Mouse (Mus musculus) intestine, embryonic 14.5 days (tissue): ENCODE data around the gene Mbtd1. TPM values are rescaled to one million over a fixed set of nuclear protein-coding genes. Genes with fewer than 3 reads are reported as not detected.

ENCODE experiments used
- ATAC-seq: fragments of 200-750 bp; cut with Nextera tagmentation; replicated peaks from 2 replicates; pipeline ENCODE4 v1.8.0; 2017; ENCODE audit warnings: low read depth, moderate number of reproducible peaks, moderate TSS enrichment, moderate library complexity; ENCODE audit not compliant: low FRiP score, low TSS enrichment
- DNase-seq: peaks from one replicate; pipeline ENCODE4 v3.0.0-alpha.2; 2018; ENCODE audit warnings: low spot score
- H3K27ac ChIP-seq: fragments of 300-500 bp; sonication (generic); 2 replicates; pipeline ENCODE4 v1.5.1; 2014; ENCODE audit warnings: low read depth, mild to moderate bottlenecking, control low read depth
- H3K27me3 ChIP-seq: fragments of 300-500 bp; sonication (generic); replicated peaks from 2 replicates; pipeline ENCODE4 v1.6.1; 2014; ENCODE audit warnings: low read length, control low read depth; ENCODE audit not compliant: control insufficient read depth, insufficient read depth
- H3K36me3 ChIP-seq: fragments of 300-500 bp; sonication (generic); 2 replicates; pipeline ENCODE4 v1.6.1; 2014; ENCODE audit warnings: low read length, control low read depth; ENCODE audit not compliant: control insufficient read depth, insufficient read depth
- H3K4me1 ChIP-seq: fragments of 300-500 bp; sonication (generic); replicated peaks from 2 replicates; pipeline ENCODE4 v1.6.1; 2014; ENCODE audit warnings: low read length, control low read depth, mixed read lengths; ENCODE audit not compliant: control insufficient read depth, insufficient read depth
- H3K4me2 ChIP-seq: fragments of 300-500 bp; sonication (generic); 2 replicates; pipeline ENCODE4 v1.6.1; 2014; ENCODE audit warnings: low read length
- H3K4me3 ChIP-seq: fragments of 300-500 bp; sonication (generic); 2 replicates; pipeline ENCODE4 v1.5.1; 2014; ENCODE audit warnings: low read depth, low read length, control low read depth, mixed read lengths
- H3K9ac ChIP-seq: fragments of 300-500 bp; sonication (generic); 2 replicates; pipeline ENCODE4 v1.6.1; 2014; ENCODE audit warnings: mild to moderate bottlenecking, low read length
- H3K9me3 ChIP-seq: fragments of 300-500 bp; sonication (generic); 2 replicates; pipeline ENCODE4 v1.6.1; 2016; ENCODE audit warnings: low read length, control low read depth; ENCODE audit not compliant: control insufficient read depth
- WGBS: fragments of 180-500 bp; shearing (Covaris S2); extraction: QIAGEN DNeasy Blood & Tissue Kit; methylation state at CpG from one replicate; pipeline ENCODE4 v1.1.7; 2014; 5-methylcytosine and 5-hydroxymethylcytosine counted together
- polyA plus RNA-seq: library from polyadenylated mRNA; unstranded; fragments of >200 nt; fragmentation: Nextera tagmentation; extraction: Ambion mirVana; gene quantifications from 2 replicates; pipeline ENCODE4 v1.2.1, GENCODE M21; 2014

The Mbtd1 gene
- polyA plus RNA-seq, 1 experiment from 2014 or later = 20.7 TPM

- peak; percentile 95 for DNase-seq
- Histone ChIP-seq H3K27ac (peak overlapping the region; percentile 90), H3K36me3 (peaks cover 64% of the 10 kb centered on the region), H3K4me2 (peak overlapping the region; percentile 78), H3K4me3 (peak overlapping the region; percentile 61), H3K9me3 (no peaks in the 10 kb centered on the region), H3K27me3 (no peaks in the 10 kb centered on the region), H3K4me1 (peaks cover 21% of the 10 kb centered on the region), H3K9ac (peak overlapping the region; percentile 72)
- WGBS = under 1% methylated on average over 67 of the region's 67 CpGs
- peak; percentile 96 for ATAC-seq
These were observed 69.9 kb downstream of the Mbtd1 start for GRCm38 (mm10) chr11:93955256-93956150.

GRCm38 (mm10) chr11:93956159-93956558 is 70.5 kb downstream of the Mbtd1 start, which contains the start of gene Nme2:
Gene Nme2 (minus strand): TSS chr11:93956259.
- peak within 1 kb of the TSS; percentile 72 for H3K9ac ChIP-seq
- peak within 1 kb of the TSS; percentile 90 for H3K27ac ChIP-seq
- peaks cover 63% of the 10 kb centered on the region for H3K36me3 ChIP-seq
- peak; percentile 26 for ATAC-seq
- H3K9me3 ChIP-seq = no peaks in the 10 kb centered on the region
- no peaks in the 10 kb centered on the region for H3K27me3 ChIP-seq
- 1% methylated on average over 6 of the region's 6 CpGs for WGBS
- H3K4me1 ChIP-seq = peaks cover 21% of the 10 kb centered on the region
- H3K4me3 ChIP-seq = peak within 1 kb of the TSS; percentile 61
- H3K4me2 ChIP-seq = peak within 1 kb of the TSS; percentile 78
- DNase-seq = no peak

GRCm38 (mm10) chr11:93957031-93957555 is 71.4 kb downstream of the Mbtd1 start:
- WGBS = 75% methylated on average over 2 of the region's 2 CpGs
- Histone ChIP-seq H3K27me3 (no peaks in the 10 kb centered on the region), H3K4me1 (peaks cover 21% of the 10 kb centered on the region), H3K4me3 (no peak overlapping the region), H3K4me2 (no peak overlapping the region), H3K9me3 (no peaks in the 10 kb centered on the region), H3K36me3 (peaks cover 63% of the 10 kb centered on the region), H3K27ac (no peak overlapping the region), H3K9ac (no peak overlapping the region)
- DNase-seq = no peak
- no peak for ATAC-seq

GRCm38 (mm10) chr11:93957746-93958145 is 72.1 kb downstream of the Mbtd1 start:
- Histone ChIP-seq H3K4me3 (no peak overlapping the region), H3K36me3 (peaks cover 63% of the 10 kb centered on the region)
- 72% methylated on average over 4 of the region's 4 CpGs for WGBS

GRCm38 (mm10) chr11:93961482-93961881 is 75.8 kb downstream of the Mbtd1 start:
- H3K9ac ChIP-seq = no peak overlapping the region
- H3K27me3 ChIP-seq = no peaks in the 10 kb centered on the region
- H3K4me3 ChIP-seq = no peak overlapping the region
- H3K4me2 ChIP-seq = no peak overlapping the region
- H3K27ac ChIP-seq = no peak overlapping the region
- DNase-seq (no peak), ATAC-seq (no peak)
- H3K9me3 ChIP-seq = no peaks in the 10 kb centered on the region
- peaks cover 4% of the 10 kb centered on the region for H3K4me1 ChIP-seq
- peaks cover 79% of the 10 kb centered on the region for H3K36me3 ChIP-seq
- WGBS = 91% methylated on average over 6 of the region's 6 CpGs

More at GRCm38 (mm10) chr11:93957746-93958145, 72.1 kb downstream of the Mbtd1 start:
- Histone ChIP-seq H3K9me3 (no peaks in the 10 kb centered on the region), H3K27me3 (no peaks in the 10 kb centered on the region), H3K4me1 (peaks cover 21% of the 10 kb centered on the region), H3K9ac (no peak overlapping the region), H3K4me2 (no peak overlapping the region), H3K27ac (no peak overlapping the region)
- DNase-seq (no peak), ATAC-seq (no peak)

- no peak overlapping the region for H3K27ac ChIP-seq
- no peak for DNase-seq
- no peaks in the 10 kb centered on the region for H3K27me3 ChIP-seq
- WGBS = 90% methylated on average over 4 of the region's 4 CpGs
- H3K4me3 ChIP-seq = no peak overlapping the region
- no peak overlapping the region for H3K9ac ChIP-seq
- H3K4me1 ChIP-seq = peaks cover 3% of the 10 kb centered on the region; the same call in 1 of the 2 replicates
- no peak overlapping the region for H3K4me2 ChIP-seq
- peaks cover 75% of the 10 kb centered on the region for H3K36me3 ChIP-seq
- H3K9me3 ChIP-seq = no peaks in the 10 kb centered on the region
- no peak for ATAC-seq
These were observed 77.4 kb downstream of the Mbtd1 start for GRCm38 (mm10) chr11:93963013-93963412.

GRCm38 (mm10) chr11:93965391-93965790 is 79.7 kb downstream of the Mbtd1 start:
- no peak overlapping the region for H3K9ac ChIP-seq
- peaks cover 51% of the 10 kb centered on the region for H3K36me3 ChIP-seq
- H3K27me3 ChIP-seq = no peaks in the 10 kb centered on the region
- ATAC-seq (no peak), DNase-seq (no peak)
- H3K4me1 ChIP-seq = peaks cover 10% of the 10 kb centered on the region; the same call in 1 of the 2 replicates
- H3K4me2 ChIP-seq = no peak overlapping the region
- whole genome bisulfite sequencing = 90% methylated on average over 6 of the region's 6 CpGs
- no peak overlapping the region for H3K4me3 ChIP-seq
- H3K9me3 ChIP-seq = no peaks in the 10 kb centered on the region
- H3K27ac ChIP-seq = no peak overlapping the region

- ATAC-seq = no peak
- no peaks in the 10 kb centered on the region for H3K9me3 ChIP-seq
- peaks cover 34% of the 10 kb centered on the region for H3K36me3 ChIP-seq
- WGBS = 3% methylated on average over 11 of the region's 11 CpGs
- no peaks in the 10 kb centered on the region for H3K27me3 ChIP-seq
- no peak for DNase-seq
- peaks cover 10% of the 10 kb centered on the region; the same call in 1 of the 2 replicates for H3K4me1 ChIP-seq
- peak overlapping the region; percentile 79 for H3K4me2 ChIP-seq
- peak overlapping the region; percentile 36; the same call in 1 of the 2 replicates for H3K27ac ChIP-seq
- H3K9ac ChIP-seq = peak overlapping the region; percentile 64
- peak overlapping the region; percentile 69 for H3K4me3 ChIP-seq
These were observed 81.7 kb downstream of the Mbtd1 start for GRCm38 (mm10) chr11:93967381-93967780.
